Mouse (Mus musculus) embryonic facial prominence, embryonic 15.5 days (tissue): ENCODE results near the gene Prss27. TPM values are rescaled to one million over a fixed set of nuclear protein-coding genes. Genes with fewer than 3 reads are reported as not detected.

Experiments
- ATAC-seq: fragments of 200-750 bp; cut with Nextera tagmentation; 2 replicates; pipeline ENCODE4 v1.8.0; 2017; ENCODE audit warnings: low read depth, moderate TSS enrichment; ENCODE audit not compliant: insufficient number of reproducible peaks, low FRiP score, low TSS enrichment
- H3K27ac ChIP-seq: fragments of 300-500 bp; sonication (generic); replicated peaks from 2 replicates; pipeline ENCODE4 v1.5.1; 2015; ENCODE audit warnings: mild to moderate bottlenecking, inconsistent platforms
- H3K27me3 ChIP-seq: fragments of 300-500 bp; sonication (generic); 2 replicates; pipeline ENCODE4 v1.6.1; 2015; ENCODE audit warnings: inconsistent platforms
- H3K36me3 ChIP-seq: fragments of 300-500 bp; sonication (generic); 2 replicates; pipeline ENCODE4 v1.6.1; 2015; ENCODE audit warnings: mild to moderate bottlenecking, inconsistent platforms
- H3K4me1 ChIP-seq: fragments of 300-500 bp; sonication (generic); 2 replicates; pipeline ENCODE4 v1.6.1; 2015; ENCODE audit warnings: inconsistent platforms
- H3K4me2 ChIP-seq: fragments of 300-500 bp; sonication (generic); replicated peaks from 2 replicates; pipeline ENCODE4 v1.6.1; 2015; ENCODE audit warnings: mild to moderate bottlenecking, inconsistent platforms
- H3K4me3 ChIP-seq: fragments of 300-500 bp; sonication (generic); replicated peaks from 2 replicates; pipeline ENCODE4 v1.5.1; 2015; ENCODE audit warnings: mild to moderate bottlenecking, inconsistent platforms
- H3K9ac ChIP-seq: fragments of 300-500 bp; sonication (generic); 2 replicates; pipeline ENCODE4 v1.6.1; 2015; ENCODE audit warnings: inconsistent platforms
- H3K9me3 ChIP-seq: fragments of 300-500 bp; sonication (generic); replicated peaks from 2 replicates; pipeline ENCODE4 v1.6.1; 2016; ENCODE audit warnings: inconsistent platforms
- WGBS: fragments of 180-500 bp; shearing (Covaris S2); methylation state at CpG from one replicate; pipeline ENCODE4 v1.1.7; 2015; 5-methylcytosine and 5-hydroxymethylcytosine counted together
- polyA plus RNA-seq: library from polyadenylated mRNA; unstranded; fragments of >200 nt; fragmentation: Nextera tagmentation; extraction: Ambion mirVana; gene quantifications from 2 replicates; pipeline ENCODE4 v1.2.1, GENCODE M21; 2015

Gene Prss27
- polyA plus RNA-seq, 1 experiment from 2014 or later = 4.6 TPM

- Histone ChIP-seq H3K27me3 (no peaks in the 10 kb centered on the region), H3K27ac (no peak overlapping the region), H3K36me3 (no peaks in the 10 kb centered on the region), H3K4me1 (no peaks in the 10 kb centered on the region), H3K9me3 (no peaks in the 10 kb centered on the region), H3K4me3 (no peak overlapping the region), H3K4me2 (no peak overlapping the region), H3K9ac (no peak overlapping the region)
- 36% methylated on average over 2 of the region's 2 CpGs for WGBS
- ATAC-seq = no peak
Observed at GRCm38 (mm10) chr17:24006930-24007329, 31.0 kb upstream of the Prss27 start.

- ATAC-seq = no peak; the same call in 1 of the 2 replicates
- no peak overlapping the region for H3K9ac ChIP-seq
- WGBS = 64% methylated on average over 1 of the region's 1 CpGs
- no peak overlapping the region for H3K4me3 ChIP-seq
- no peak overlapping the region for H3K4me2 ChIP-seq
- H3K27ac ChIP-seq = no peak overlapping the region
- no peaks in the 10 kb centered on the region for H3K36me3 ChIP-seq
- H3K4me1 ChIP-seq = no peaks in the 10 kb centered on the region
- no peaks in the 10 kb centered on the region for H3K27me3 ChIP-seq
- no peaks in the 10 kb centered on the region for H3K9me3 ChIP-seq
Observed at GRCm38 (mm10) chr17:24007391-24007790, 30.6 kb upstream of the Prss27 start.

DNA sequence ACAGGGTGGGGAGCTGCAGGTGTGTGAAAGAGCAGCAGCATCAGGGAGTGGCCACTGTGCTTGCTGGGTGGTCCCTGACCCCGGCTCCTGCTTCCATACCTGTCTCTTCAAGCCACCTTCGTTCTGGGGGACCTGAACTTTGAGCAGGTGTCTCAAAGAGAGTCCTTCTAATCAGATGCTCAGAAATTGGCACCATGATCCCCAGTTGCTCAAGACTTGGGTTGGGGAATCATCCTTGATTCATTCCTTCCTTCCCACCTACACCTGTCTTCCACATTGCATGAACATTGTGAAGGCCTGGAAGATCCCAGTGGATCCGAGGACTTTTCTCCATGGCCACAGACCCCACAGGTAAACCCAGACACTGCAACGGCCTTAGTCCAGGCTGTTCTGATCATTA is 29.8 kb upstream of the Prss27 start:
- no peak overlapping the region for H3K27ac ChIP-seq
- H3K9ac ChIP-seq = no peak overlapping the region
- no peaks in the 10 kb centered on the region for H3K36me3 ChIP-seq
- H3K4me3 ChIP-seq = no peak overlapping the region
- no peak overlapping the region for H3K4me2 ChIP-seq
- 70% methylated on average over 4 of the region's 4 CpGs for WGBS
- no peak for ATAC-seq
- no peaks in the 10 kb centered on the region for H3K9me3 ChIP-seq
- no peaks in the 10 kb centered on the region for H3K27me3 ChIP-seq
- H3K4me1 ChIP-seq = no peaks in the 10 kb centered on the region

- 55% methylated on average over 5 of the region's 5 CpGs for WGBS
- Histone ChIP-seq H3K9me3 (no peaks in the 10 kb centered on the region), H3K36me3 (no peaks in the 10 kb centered on the region), H3K4me2 (no peak overlapping the region), H3K27me3 (no peaks in the 10 kb centered on the region), H3K9ac (no peak overlapping the region), H3K4me1 (no peaks in the 10 kb centered on the region), H3K27ac (no peak overlapping the region), H3K4me3 (no peak overlapping the region)
- ATAC-seq = no peak
Observed at GRCm38 (mm10) chr17:24009617-24010016, 28.3 kb upstream of the Prss27 start.

DNA sequence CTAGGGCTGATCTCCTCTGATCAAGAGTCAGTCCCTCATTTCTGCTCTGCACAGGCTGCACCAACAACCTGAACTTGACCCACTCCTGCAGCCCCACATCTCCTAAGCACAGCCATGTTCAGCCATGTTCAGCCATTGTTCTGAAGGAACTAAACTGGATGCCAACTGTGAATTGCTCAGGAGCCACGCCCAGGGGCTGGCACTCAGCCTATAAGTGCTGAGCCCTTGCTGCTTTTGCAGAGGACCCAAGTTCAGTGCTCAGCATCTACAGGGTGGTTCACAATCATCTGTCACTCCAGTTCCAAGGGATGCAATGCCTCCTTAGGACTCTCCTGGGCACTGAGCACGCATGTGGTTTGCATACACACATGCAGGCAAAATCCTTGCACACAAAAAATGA is 25.0 kb upstream of the Prss27 start:
- H3K27me3 ChIP-seq = no peaks in the 10 kb centered on the region
- no peak overlapping the region for H3K27ac ChIP-seq
- no peak overlapping the region for H3K9ac ChIP-seq
- no peak for ATAC-seq
- H3K9me3 ChIP-seq = no peaks in the 10 kb centered on the region
- 81% methylated on average over 2 of the region's 2 CpGs for WGBS
- no peak overlapping the region for H3K4me2 ChIP-seq
- no peaks in the 10 kb centered on the region for H3K36me3 ChIP-seq
- no peak overlapping the region for H3K4me3 ChIP-seq
- no peaks in the 10 kb centered on the region for H3K4me1 ChIP-seq

GRCm38 (mm10) chr17:24014433-24014965 is 23.4 kb upstream of the Prss27 start:
- H3K27ac ChIP-seq = no peak overlapping the region
- no peak overlapping the region for H3K9ac ChIP-seq
- H3K4me3 ChIP-seq = no peak overlapping the region
- no peak overlapping the region for H3K4me2 ChIP-seq
- WGBS = 88% methylated on average over 5 of the region's 5 CpGs
- no peaks in the 10 kb centered on the region for H3K27me3 ChIP-seq
- no peak for ATAC-seq
- no peaks in the 10 kb centered on the region for H3K36me3 ChIP-seq
- H3K9me3 ChIP-seq = no peaks in the 10 kb centered on the region
- H3K4me1 ChIP-seq = no peaks in the 10 kb centered on the region

GRCm38 (mm10) chr17:24015727-24016126 is 22.2 kb upstream of the Prss27 start:
- H3K4me1 ChIP-seq = 0 out of 2 replicates have a peak, but pooled peaks cover 6% of the 10 kb centered on the region
- no peaks in the 10 kb centered on the region for H3K36me3 ChIP-seq
- H3K9me3 ChIP-seq = no peaks in the 10 kb centered on the region
- H3K9ac ChIP-seq = no peak overlapping the region
- ATAC-seq = no peak
- H3K4me3 ChIP-seq = no peak overlapping the region
- H3K4me2 ChIP-seq = no peak overlapping the region
- no peak overlapping the region for H3K27ac ChIP-seq
- 35% methylated on average over 14 of the region's 14 CpGs for WGBS
- no peaks in the 10 kb centered on the region for H3K27me3 ChIP-seq

- Histone ChIP-seq H3K36me3 (no peaks in the 10 kb centered on the region), H3K9me3 (no peaks in the 10 kb centered on the region), H3K4me3 (no peak overlapping the region), H3K27me3 (no peaks in the 10 kb centered on the region), H3K4me1 (peaks cover 13% of the 10 kb centered on the region; the same call in 1 of the 2 replicates), H3K4me2 (no peak overlapping the region), H3K9ac (no peak overlapping the region), H3K27ac (peak overlapping the region; percentile 55; the same call in 1 of the 2 replicates)
- 37% methylated on average over 6 of the region's 6 CpGs for WGBS
- peak; percentile 52; the same call in 1 of the 2 replicates for ATAC-seq
Observed at GRCm38 (mm10) chr17:24020696-24021095, 17.2 kb upstream of the Prss27 start.

DNA sequence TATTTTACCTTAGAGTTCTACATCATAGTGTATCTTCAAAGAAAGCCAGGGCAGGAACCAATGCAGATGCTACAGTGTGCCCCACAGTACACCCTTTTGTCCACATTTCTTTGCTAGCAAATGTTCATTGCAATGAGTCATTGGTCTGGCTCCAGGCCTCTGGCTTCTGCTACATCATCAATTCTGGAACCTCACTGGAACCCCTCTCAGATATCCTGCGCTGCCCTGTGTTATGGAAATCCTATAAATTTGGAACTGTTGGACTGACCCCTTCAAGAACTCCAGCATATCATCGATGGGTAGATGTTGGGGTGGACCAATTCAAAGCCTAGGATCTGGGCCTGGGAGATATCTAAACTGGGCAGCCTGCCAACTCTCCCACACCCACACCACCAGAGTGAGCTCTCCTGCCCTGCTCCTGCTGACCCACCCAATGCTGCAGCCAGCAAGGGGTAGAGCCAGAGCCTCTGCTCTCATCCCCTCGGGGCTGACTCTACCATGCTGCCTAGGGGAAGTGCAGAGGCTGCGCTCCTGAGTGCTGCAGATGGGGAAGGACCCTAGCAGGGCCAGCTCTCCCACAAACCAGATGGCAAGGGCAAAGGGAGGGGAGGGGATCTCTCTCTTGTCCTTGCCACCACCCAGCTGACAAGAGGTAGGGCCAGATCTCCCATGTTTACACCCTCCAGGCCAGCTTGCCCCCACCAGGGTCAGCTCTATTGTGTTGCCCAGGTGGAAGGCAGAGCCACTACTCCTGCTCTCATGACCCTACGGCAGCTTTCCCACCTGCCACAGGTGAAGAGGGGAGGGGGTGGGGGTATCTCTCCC is 16.4 kb upstream of the Prss27 start:
- peak overlapping the region; percentile 55; the same call in 1 of the 2 replicates for H3K27ac ChIP-seq
- H3K4me1 ChIP-seq = peaks cover 13% of the 10 kb centered on the region; the same call in 1 of the 2 replicates
- 59% methylated on average over 5 of the region's 5 CpGs for WGBS
- H3K9me3 ChIP-seq = no peaks in the 10 kb centered on the region
- H3K9ac ChIP-seq = no peak overlapping the region
- H3K4me3 ChIP-seq = no peak overlapping the region
- H3K27me3 ChIP-seq = no peaks in the 10 kb centered on the region
- 0 out of 2 replicates have a peak, but pooled peaks have one; percentile 31 for ATAC-seq
- H3K4me2 ChIP-seq = no peak overlapping the region
- H3K36me3 ChIP-seq = no peaks in the 10 kb centered on the region

GRCm38 (mm10) chr17:24029477-24029876 is 8.5 kb upstream of the Prss27 start:
- Histone ChIP-seq H3K9ac (no peak overlapping the region), H3K4me1 (no peaks in the 10 kb centered on the region), H3K36me3 (no peaks in the 10 kb centered on the region), H3K9me3 (no peaks in the 10 kb centered on the region), H3K27ac (no peak overlapping the region), H3K4me3 (no peak overlapping the region), H3K27me3 (no peaks in the 10 kb centered on the region), H3K4me2 (no peak overlapping the region)
- no peak for ATAC-seq
- 65% methylated on average over 7 of the region's 7 CpGs for WGBS

DNA sequence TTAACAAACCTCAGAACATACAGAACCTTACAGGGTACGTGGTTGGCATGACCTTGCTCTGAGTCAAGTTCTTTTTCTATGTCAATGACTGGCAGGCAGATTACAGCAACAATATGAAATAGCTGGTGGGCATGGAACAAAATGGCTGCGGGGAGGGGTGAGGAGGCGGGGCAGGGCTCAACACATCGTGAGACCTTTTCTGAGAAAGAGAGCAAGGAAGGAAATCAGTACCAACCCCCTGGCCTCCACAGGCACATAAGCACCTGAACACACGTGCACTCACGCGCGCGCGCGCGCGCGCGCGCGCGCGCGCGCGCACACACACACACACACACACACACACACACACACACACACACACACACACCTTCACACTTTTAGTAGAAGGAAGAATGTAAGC is 7.4 kb upstream of the Prss27 start:
- no peak for ATAC-seq
- Histone ChIP-seq H3K27me3 (no peaks in the 10 kb centered on the region), H3K36me3 (no peaks in the 10 kb centered on the region), H3K4me1 (no peaks in the 10 kb centered on the region), H3K9me3 (no peaks in the 10 kb centered on the region), H3K4me3 (no peak overlapping the region), H3K27ac (no peak overlapping the region), H3K4me2 (no peak overlapping the region), H3K9ac (no peak overlapping the region)
- WGBS = 90% methylated on average over 16 of the region's 22 CpGs
